Comparison of ENCODE assay signal across 26 mouse cellular contexts in the genomic region with DNA sequence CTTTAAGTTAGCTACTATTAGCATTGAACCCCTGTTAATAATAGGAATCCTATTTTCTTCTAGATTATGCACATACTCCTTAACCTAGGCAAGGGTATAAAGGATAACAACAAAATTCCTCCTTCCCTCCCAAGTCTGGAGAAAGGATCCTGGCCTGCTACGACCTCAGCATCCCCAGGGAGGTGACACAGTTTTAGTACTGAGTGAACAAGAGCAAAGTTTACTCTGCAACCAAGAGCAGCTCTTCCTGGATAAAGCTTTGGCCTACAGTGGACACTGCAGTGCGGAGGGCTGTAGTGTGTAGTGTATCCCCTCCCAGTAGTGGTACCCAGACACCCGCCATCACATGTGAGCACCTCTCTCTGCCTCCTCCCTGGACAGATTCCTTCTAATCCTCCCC. TPM values are rescaled to one million over a fixed set of nuclear protein-coding genes. Genes with fewer than 3 reads are reported as not detected.
DNase-seq lines count a peak whose midpoint lies in the region.
"Had no signal": no experiment of that assay in that cellular context is flagged by ENCODE, and none has a peak within 500 bp of the region (broad histone marks: within the 10 kb centered on the region; RNA-seq: fewer than 3 reads in every experiment).

No protein-coding gene starts in this region.

- H3K27ac ChIP-seq in limb, embryonic 10.5 days: no peak overlapping the region
- H3K27ac ChIP-seq: forebrain, embryonic 13.5 days; kidney, postnatal 0 days; limb, embryonic 15.5 days; liver, embryonic 13.5 days; midbrain, embryonic 13.5 days; neural tube, embryonic 15.5 days; stomach, embryonic 15.5 days had no signal

- H3K4me3 ChIP-seq in limb, embryonic 10.5 days: no peak overlapping the region
- H3K4me3 ChIP-seq: forebrain, embryonic 13.5 days; limb, embryonic 15.5 days; liver, embryonic 13.5 days; megakaryocyte, embryonic 14.5 days; midbrain, embryonic 13.5 days; neural tube, embryonic 15.5 days; stomach, embryonic 15.5 days had no signal

- DNase-seq in adrenal gland, postnatal 14 days: peak; percentile 62
- no peak for DNase-seq in adrenal gland, adult 18-20 months (ENCODE audit: low spot score in 2 of 2)
- DNase-seq in heart, adult 8-10 months (ENCODE audit: low spot score): peak; percentile 47
- DNase-seq in heart, postnatal 36 days: no peak
- peak; percentile 56 for DNase-seq in adipocyte (ENCODE audit: low spot score)
- peak; percentile 29 for DNase-seq in heart, postnatal 25 days (ENCODE audit: low spot score)
- no peak for DNase-seq in limb, embryonic 10.5 days (ENCODE audit: low spot score)
- DNase-seq: cerebellum, adult 11 months; cerebellum, adult 9-10 months; cerebellum, postnatal 36 days; kidney, adult 8-10 months; kidney, postnatal 4 days; left cerebral cortex, postnatal 4 days; liver, embryonic 13.5 days; lung, adult 18-20 months; lung, postnatal 4 days; retina, postnatal 1 day; right cerebral cortex, postnatal 14 days had no signal

- no peaks in the 10 kb centered on the region for H3K36me3 ChIP-seq in limb, embryonic 10.5 days
- H3K36me3 ChIP-seq: limb, embryonic 15.5 days; liver, embryonic 13.5 days; midbrain, embryonic 13.5 days; neural tube, embryonic 15.5 days; stomach, embryonic 15.5 days had no signal

- no peaks in the 10 kb centered on the region for H3K27me3 ChIP-seq in limb, embryonic 10.5 days (ENCODE audit: low read depth, poor library complexity, severe bottlenecking)
- H3K27me3 ChIP-seq: forebrain, embryonic 13.5 days; limb, embryonic 15.5 days; liver, embryonic 13.5 days; megakaryocyte, embryonic 14.5 days; midbrain, embryonic 13.5 days; neural tube, embryonic 15.5 days; Patski; stomach, embryonic 15.5 days had no signal

- H3K9me3 ChIP-seq in limb, embryonic 10.5 days (replicated peaks): no peaks in the 10 kb centered on the region
- H3K9me3 ChIP-seq: forebrain, embryonic 13.5 days; limb, embryonic 15.5 days; liver, embryonic 13.5 days; megakaryocyte, embryonic 14.5 days; midbrain, embryonic 13.5 days; neural tube, embryonic 15.5 days; stomach, embryonic 15.5 days had no signal

- intact Hi-C loops in heart, postnatal 36 days (cut with DNase I): no loop called here
- intact Hi-C loops in heart, postnatal 25 days (cut with DNase I): no loop called here

- 92% methylated on average over 3 of the region's 3 CpGs for WGBS in limb, embryonic 10.5 days

- H3K4me1 ChIP-seq in limb, embryonic 10.5 days: no peaks in the 10 kb centered on the region
- H3K4me1 ChIP-seq: forebrain, embryonic 13.5 days; limb, embryonic 15.5 days; liver, embryonic 13.5 days; megakaryocyte, embryonic 14.5 days; midbrain, embryonic 13.5 days; neural tube, embryonic 15.5 days; stomach, embryonic 15.5 days had no signal

RNA-seq across cellular contexts. Expression of a gene that starts 19.1 kb away (rescaled TPM):
- 28.4 and 36.3 TPM in 2 replicates for total RNA-seq in adrenal gland, postnatal 14 days (2021)
- 10 to 100 TPM; 56.6 to 57.9 TPM for total RNA-seq in adrenal gland, adult 18-20 months (2021)
- total RNA-seq in heart, adult 8-10 months (2022): 1 to 10 TPM; 2.6 to 3.0 (median 2.9) TPM
- 1 to 10 TPM; 3.1 to 4.0 TPM for total RNA-seq in heart, postnatal 36 days (2021)
- 1 to 10 TPM; 3.2 TPM for total RNA-seq in heart, postnatal 25 days (2021)
- 8.1 and 8.4 TPM in 2 replicates for polyA plus RNA-seq in limb, embryonic 10.5 days (2016; fragmentation: Nextera tagmentation; extraction: Ambion mirVana)

Comparison
In these comparisons a context has a peak if more than half of its experiments do, and no peak if none do; other contexts are left out.
1. DNase-seq: peak in adrenal gland, postnatal 14 days (single experiment), heart, adult 8-10 months (single experiment), adipocyte (single experiment) and heart, postnatal 25 days (single experiment); none in adrenal gland, adult 18-20 months (0 of 2), heart, postnatal 36 days (0 of 2) and limb, embryonic 10.5 days (single experiment).